Mouse (Mus musculus): ENCODE data around the gene Gm5726.
"Not testable (repeated sequence)": the region's sequence is repeated elsewhere in the genome, so short reads cannot be mapped to it uniquely, and the experiment has no call there.

Gene Gm5726

GRCm38 (mm10) chr7:20545657-20546056, at the start of gene Gm5726:
Gene Gm5726, minus strand, starts transcription at chr7:20545757.
- not testable (repeated sequence) for DNase-seq

- DNase-seq = not testable (repeated sequence)
Observed at GRCm38 (mm10) chr7:20576141-20576540, 30.6 kb upstream of the Gm5726 start, which contains the start of gene Gm4141. Gene Gm4141, minus strand, starts transcription at chr7:20576241.

GRCm38 (mm10) chr7:20533537-20533936, 12.0 kb downstream of the Gm5726 start, which contains the start of gene Vmn1r104:
Gene Vmn1r104, plus strand, starts transcription at chr7:20533837.
- DNase-seq = not testable (repeated sequence)

GRCm38 (mm10) chr7:20510434-20510833, 35.1 kb downstream of the Gm5726 start, which contains the start of gene Vmn1r103:
Gene Vmn1r103, minus strand, starts transcription at chr7:20510534.
- not testable (repeated sequence) for DNase-seq
